Mouse (Mus musculus) heart, postnatal 0 days (tissue): ENCODE measurements around the gene Meis2. TPM values are rescaled to one million over a fixed set of nuclear protein-coding genes. Genes with fewer than 3 reads are reported as not detected.

Source experiments
- ATAC-seq: fragments of 200-750 bp; cut with Nextera tagmentation; 2 replicates; pipeline ENCODE4 v1.8.0; 2017; ENCODE audit warnings: low read depth, moderate number of reproducible peaks, moderate library complexity; ENCODE audit not compliant: insufficient read depth
- DNase-seq: peaks from one replicate; pipeline ENCODE4 v3.0.0-alpha.2; 2016; ENCODE audit warnings: low spot score
- H3K27ac ChIP-seq: fragments of 300-500 bp; sonication (generic); 2 replicates; pipeline ENCODE4 v1.5.1; 2014; ENCODE audit warnings: low read depth, mild to moderate bottlenecking
- H3K27me3 ChIP-seq: fragments of 300-500 bp; sonication (generic); 2 replicates; pipeline ENCODE4 v1.6.1; 2014; ENCODE audit warnings: low read length, mixed read lengths; ENCODE audit not compliant: control insufficient read depth, insufficient read depth
- H3K36me3 ChIP-seq: fragments of 300-500 bp; sonication (generic); replicated peaks from 2 replicates; pipeline ENCODE4 v1.6.1; 2014; ENCODE audit warnings: low read length, mixed read lengths; ENCODE audit not compliant: control insufficient read depth, insufficient read depth
- H3K4me1 ChIP-seq: fragments of 300-500 bp; sonication (generic); 2 replicates; pipeline ENCODE4 v1.6.1; 2014; ENCODE audit warnings: antibody characterized with exemption; ENCODE audit not compliant: control insufficient read depth, insufficient read depth
- H3K4me2 ChIP-seq: fragments of 300-500 bp; sonication (generic); 2 replicates; pipeline ENCODE4 v1.6.1; 2014; ENCODE audit warnings: low read depth, mild to moderate bottlenecking, low read length, moderate library complexity
- H3K4me3 ChIP-seq: fragments of 300-500 bp; sonication (generic); 2 replicates; pipeline ENCODE4 v1.5.1; 2014; ENCODE audit warnings: low read depth, low read length
- H3K9ac ChIP-seq: fragments of 300-500 bp; sonication (generic); replicated peaks from 2 replicates; pipeline ENCODE4 v1.6.1; 2014; ENCODE audit warnings: low read depth, low read length, mixed read lengths
- H3K9me3 ChIP-seq: fragments of 300-500 bp; sonication (generic); replicated peaks from 2 replicates; pipeline ENCODE4 v1.6.1; 2016; ENCODE audit warnings: low read length; ENCODE audit not compliant: control insufficient read depth
- CTCF ChIP-seq: IDR thresholded peaks from 2 replicates; pipeline ENCODE4 v1.5.1; 2016; ENCODE audit warnings: antibody characterized with exemption, control low read depth, low read depth
- EP300 ChIP-seq: IDR thresholded peaks from 2 replicates; pipeline ENCODE4 v1.6.1; 2016; ENCODE audit warnings: antibody characterized with exemption, low read depth
- WGBS: fragments of 180-500 bp; shearing (Covaris S2); extraction: QIAGEN DNeasy Blood & Tissue Kit; methylation state at CpG from one replicate; pipeline ENCODE4 v1.1.7; 2014; 5-methylcytosine and 5-hydroxymethylcytosine counted together
- polyA plus RNA-seq: library from polyadenylated mRNA; unstranded; fragments of >200 nt; fragmentation: Nextera tagmentation; extraction: Ambion mirVana; gene quantifications from 2 replicates; pipeline ENCODE4 v1.2.1, GENCODE M21; 2015
- total RNA-seq: library from RNA; depleted of rRNA; stranded (reverse); fragments of >200 nt; gene quantifications from 2 replicates; pipeline ENCODE4 v1.2.3, GENCODE M21; 2014; ENCODE audit warnings: low replicate concordance

Gene Meis2
- total and polyA plus RNA-seq, 2 experiments from 2014 or later = 15.4 to 42.2 TPM

DNA sequence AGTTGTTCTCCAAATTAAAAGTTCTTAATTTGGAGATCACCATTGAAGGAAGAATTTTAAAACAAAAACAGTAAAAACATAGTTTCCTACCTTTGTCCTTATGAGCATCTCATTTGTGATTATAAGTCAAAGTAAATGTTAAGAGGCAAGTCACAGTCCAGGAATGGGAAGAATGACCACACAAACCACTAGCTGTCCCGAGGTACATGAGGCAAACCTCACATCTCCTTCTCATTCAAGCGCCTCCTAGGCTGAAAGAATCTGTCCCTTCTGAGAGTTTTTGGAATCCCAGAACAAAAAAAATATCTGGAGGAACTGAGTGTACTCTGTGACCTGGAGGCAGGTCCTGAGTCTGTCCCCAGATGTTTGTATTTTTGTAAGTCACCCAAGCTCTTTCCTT, 13.2 kb upstream of the Meis2 start:
- ATAC-seq (no peak), DNase-seq (no peak)
- Histone ChIP-seq H3K9ac (no peak overlapping the region), H3K27ac (no peak overlapping the region), H3K36me3 (no peaks in the 10 kb centered on the region), H3K9me3 (peaks cover 8% of the 10 kb centered on the region; the same call in 1 of the 2 replicates), H3K27me3 (peaks cover 5% of the 10 kb centered on the region; the same call in 1 of the 2 replicates), H3K4me2 (no peak overlapping the region), H3K4me3 (no peak overlapping the region), H3K4me1 (0 out of 2 replicates have a peak, but pooled peaks cover 3% of the 10 kb centered on the region)
- 80% methylated on average over 2 of the region's 2 CpGs for WGBS
- TF ChIP-seq EP300 (no peak), CTCF (no peak)

DNA sequence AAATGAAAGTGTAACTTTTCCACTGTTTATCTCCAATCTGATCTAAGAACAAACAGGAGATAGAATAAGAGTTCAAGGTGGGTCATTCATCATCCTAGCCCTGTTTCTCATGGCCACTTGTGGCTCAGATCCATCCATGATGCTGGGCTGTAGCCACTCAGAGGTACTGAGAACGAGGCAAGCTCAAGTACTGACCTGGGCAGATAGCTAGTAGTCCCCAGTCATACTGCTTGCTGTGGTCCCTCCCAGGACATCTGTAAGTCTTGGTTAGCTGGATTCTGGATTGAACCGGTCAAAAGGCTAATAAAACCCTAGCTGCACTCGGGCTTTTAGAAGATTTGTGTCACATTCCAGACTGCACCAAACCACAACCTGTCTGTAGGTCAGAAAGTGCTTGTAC, 12.1 kb upstream of the Meis2 start:
- WGBS = 73% methylated on average over 3 of the region's 3 CpGs
- TF ChIP-seq EP300 = no peak
- no peak for TF ChIP-seq CTCF
- no peak for ATAC-seq
- Histone ChIP-seq H3K36me3 (no peaks in the 10 kb centered on the region), H3K27ac (no peak overlapping the region), H3K4me2 (no peak overlapping the region), H3K9me3 (peaks cover 8% of the 10 kb centered on the region; the same call in 1 of the 2 replicates), H3K4me1 (0 out of 2 replicates have a peak, but pooled peaks cover 3% of the 10 kb centered on the region), H3K4me3 (no peak overlapping the region), H3K9ac (no peak overlapping the region), H3K27me3 (peaks cover 5% of the 10 kb centered on the region; the same call in 1 of the 2 replicates)
- no peak for DNase-seq

DNA sequence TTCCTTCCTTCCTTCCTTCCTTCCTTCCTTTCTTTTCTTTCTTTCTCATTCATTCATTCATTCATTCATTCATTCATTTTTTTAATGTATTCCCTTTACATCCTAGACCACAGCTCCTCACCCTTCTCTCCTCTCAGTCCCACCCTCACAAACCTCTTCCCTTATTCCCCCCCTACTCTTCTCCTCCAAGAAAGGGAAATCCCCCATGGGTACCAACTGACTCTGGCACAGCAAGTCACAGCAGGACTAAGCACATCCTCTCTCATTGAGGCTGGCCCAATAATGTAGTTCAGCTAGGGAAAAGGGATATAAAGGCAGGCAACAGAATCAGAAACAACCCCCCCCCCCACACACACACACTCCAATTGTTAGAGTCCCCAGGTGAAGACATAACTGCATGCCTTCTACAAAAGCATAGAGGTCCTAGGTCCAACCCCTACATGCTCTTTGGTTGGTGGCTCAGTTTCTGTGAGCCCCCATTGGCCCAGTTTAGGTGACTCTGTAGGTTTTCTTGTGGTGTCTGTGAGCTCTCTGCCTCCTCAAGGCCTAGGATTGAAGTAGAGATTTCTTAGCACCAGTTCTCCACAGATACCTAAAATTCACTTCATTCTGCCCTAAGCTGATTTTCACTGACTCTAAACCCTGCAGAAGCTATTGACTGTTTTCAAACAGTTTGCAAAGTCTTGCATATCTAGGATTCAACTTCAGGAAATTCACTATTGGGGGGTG, 11.3 kb upstream of the Meis2 start:
- ATAC-seq = no peak
- Histone ChIP-seq H3K9ac (no peak overlapping the region), H3K27ac (no peak overlapping the region), H3K4me2 (no peak overlapping the region), H3K9me3 (peaks cover 8% of the 10 kb centered on the region; the same call in 1 of the 2 replicates), H3K4me3 (no peak overlapping the region), H3K4me1 (0 out of 2 replicates have a peak, but pooled peaks cover 3% of the 10 kb centered on the region), H3K36me3 (no peaks in the 10 kb centered on the region), H3K27me3 (peaks cover 5% of the 10 kb centered on the region; the same call in 1 of the 2 replicates)
- DNase-seq = no peak
- TF ChIP-seq EP300 (no peak), CTCF (no peak)

DNA sequence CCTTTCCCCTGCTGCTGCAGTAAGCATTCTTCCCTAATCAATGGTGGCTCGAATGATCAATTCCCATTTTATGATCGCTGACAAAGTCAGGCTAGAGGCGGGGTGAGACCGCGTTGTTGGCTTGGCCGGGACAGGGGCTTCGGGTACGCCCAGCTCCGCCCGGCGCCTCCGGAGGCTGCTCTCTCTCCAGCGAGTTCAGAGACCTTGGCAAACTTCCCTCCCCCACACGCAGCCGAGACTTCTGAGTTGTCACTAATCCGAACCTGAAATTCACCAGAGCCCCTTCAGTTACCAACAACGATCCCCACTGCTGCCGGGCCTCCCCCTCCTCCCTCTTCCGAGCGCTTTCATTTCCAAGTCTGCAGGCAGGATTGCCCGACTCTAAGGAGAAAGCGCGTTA, 10.3 kb upstream of the Meis2 start:
- H3K4me1 ChIP-seq = 0 out of 2 replicates have a peak, but pooled peaks cover 3% of the 10 kb centered on the region
- under 1% methylated on average over 23 of the region's 23 CpGs for whole genome bisulfite sequencing
- peak; percentile 69 for ATAC-seq

DNA sequence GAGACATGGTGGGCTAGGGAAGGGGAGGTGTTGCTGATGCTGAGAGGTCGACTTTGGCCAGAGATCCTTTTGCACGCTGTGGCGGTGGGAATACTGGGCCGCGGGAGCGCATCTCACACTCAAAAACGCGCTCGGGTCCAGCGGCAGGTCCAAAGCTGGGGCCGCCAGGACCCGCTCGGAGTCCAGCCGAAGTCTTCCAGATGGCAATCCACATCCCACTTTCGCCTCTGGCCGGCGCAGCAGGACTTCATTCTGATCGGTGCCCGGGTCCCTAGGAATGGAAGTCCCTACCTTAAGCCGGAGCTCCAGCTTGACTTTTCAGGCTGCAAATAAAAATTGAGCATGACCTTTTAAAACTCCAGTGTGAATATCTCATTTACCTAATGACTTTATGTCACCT, 9.8 kb upstream of the Meis2 start:
- H3K4me2 ChIP-seq = peak overlapping the region; percentile 84
- peak overlapping the region; percentile 40 for H3K9ac ChIP-seq
- peak overlapping the region; percentile 26; the same call in 1 of the 2 replicates for H3K27ac ChIP-seq
- 1% methylated on average over 20 of the region's 20 CpGs for WGBS
- no peaks in the 10 kb centered on the region for H3K36me3 ChIP-seq
- peak overlapping the region; percentile 64 for H3K4me3 ChIP-seq
- ATAC-seq (peak; percentile 29; the same call in 1 of the 2 replicates), DNase-seq (no peak)
- peaks cover 5% of the 10 kb centered on the region; the same call in 1 of the 2 replicates for H3K27me3 ChIP-seq
- H3K4me1 ChIP-seq = 0 out of 2 replicates have a peak, but pooled peaks cover 3% of the 10 kb centered on the region
- H3K9me3 ChIP-seq = no peaks in the 10 kb centered on the region
- TF ChIP-seq EP300 (no peak), CTCF (no peak)

More for the DNA sequence above, 10.3 kb upstream of the Meis2 start:
- TF ChIP-seq EP300 (no peak), CTCF (no peak)
- Histone ChIP-seq H3K27me3 (peaks cover 5% of the 10 kb centered on the region; the same call in 1 of the 2 replicates), H3K9ac (peak overlapping the region; percentile 40), H3K9me3 (no peaks in the 10 kb centered on the region), H3K4me2 (peak overlapping the region; percentile 84), H3K27ac (peak overlapping the region; percentile 18), H3K36me3 (no peaks in the 10 kb centered on the region), H3K4me3 (peak overlapping the region; percentile 64)
- DNase-seq = peak; percentile 63
